Mouse (Mus musculus) megakaryocyte, embryonic 14.5 days (primary cell): ENCODE measurements around the gene Prkaca.

Source experiments
- FLI1 ChIP-seq: IDR thresholded peaks from 2 replicates; pipeline ENCODE4 v1.6.1; 2012; ENCODE audit warnings: low read length, inconsistent platforms, mixed read lengths
- GATA1 ChIP-seq: IDR thresholded peaks from 3 replicates; pipeline ENCODE4 v1.6.1; 2012; ENCODE audit warnings: mixed read lengths, low read length, inconsistent platforms, borderline replicate concordance

GRCm38 (mm10) chr8:83981533-83981932, 8.7 kb downstream of the Prkaca start:
- no peak for TF ChIP-seq FLI1
- no peak for TF ChIP-seq GATA1
